Comparison of ENCODE assay signal across 26 mouse cellular contexts in the genomic region with DNA sequence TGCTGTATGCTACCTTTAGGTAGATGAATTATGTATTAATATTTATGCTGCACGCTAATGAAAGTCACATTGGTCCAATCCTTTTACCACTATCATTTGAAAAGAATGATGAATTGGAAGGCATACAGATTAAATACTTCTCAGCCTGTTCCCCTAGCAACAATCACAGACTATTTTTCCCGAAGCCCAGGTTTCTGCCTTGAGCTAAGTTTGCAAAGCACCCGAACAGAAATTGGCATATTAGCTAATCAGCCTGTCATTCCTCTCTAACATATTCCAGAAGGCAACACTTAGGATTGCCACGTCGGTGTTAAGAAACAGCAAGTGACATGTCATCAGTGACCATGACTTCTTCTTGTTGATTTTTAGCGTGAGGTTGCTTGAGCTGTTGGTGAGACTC.
DNase-seq lines count a peak whose midpoint lies in the region; ATAC-seq and TF ChIP-seq lines count a peak whose summit lies in the region.
"Had no signal": no experiment of that assay in that cellular context is flagged by ENCODE, and none has a peak within 500 bp of the region (broad histone marks: within the 10 kb centered on the region; RNA-seq: fewer than 3 reads in every experiment).

No protein-coding gene starts in this region.

- H3K4me1 ChIP-seq in CH12.LX (ENCODE audit: control insufficient read depth in 1 of 2, insufficient read depth in 2 of 2): peaks cover 6 to 15% of the 10 kb centered on the region in 2 experiments; a peak in 3 of 4 replicates
- peaks cover 28% of the 10 kb centered on the region for H3K4me1 ChIP-seq in midbrain, embryonic 13.5 days (replicated peaks)
- no peaks in the 10 kb centered on the region for H3K4me1 ChIP-seq in stomach, postnatal 0 days (replicated peaks; ENCODE audit: control insufficient read depth, insufficient read depth)
- H3K4me1 ChIP-seq: embryonic facial prominence, embryonic 12.5 days; intestine, embryonic 15.5 days; liver, embryonic 13.5 days had no signal

- intact Hi-C loops in heart, postnatal 25 days (cut with DNase I): no loop called here

- H3K4me3 ChIP-seq in CH12.LX (replicated peaks in 1 of 3; ENCODE audit: low read depth in 2 of 3, low read length in 2 of 3, poor library complexity in 1 of 3): no peak overlapping the region
- no peak overlapping the region for H3K4me3 ChIP-seq in midbrain, embryonic 13.5 days (replicated peaks)
- H3K4me3 ChIP-seq in stomach, postnatal 0 days (ENCODE audit: low read depth, low read length): no peak overlapping the region
- H3K4me3 ChIP-seq: embryonic facial prominence, embryonic 12.5 days; heart, embryonic 12.5 days; intestine, embryonic 15.5 days; liver, embryonic 13.5 days had no signal

- peak overlapping the region; percentile 38; the same call in 1 of the 2 replicates for H3K4me2 ChIP-seq in CH12.LX (ENCODE audit: insufficient read depth, low read depth, poor library complexity, severe bottlenecking)
- H3K4me2 ChIP-seq in midbrain, embryonic 13.5 days (replicated peaks): 0 out of 2 replicates have a peak overlapping the region, but pooled peaks have one; percentile 7
- no peak overlapping the region for H3K4me2 ChIP-seq in stomach, postnatal 0 days (replicated peaks; ENCODE audit: low read depth)
- H3K4me2 ChIP-seq: embryonic facial prominence, embryonic 12.5 days; heart, embryonic 12.5 days; hindbrain, embryonic 14.5 days; intestine, embryonic 15.5 days; liver, embryonic 13.5 days had no signal

- H3K36me3 ChIP-seq in CH12.LX (replicated peaks in 1 of 2; ENCODE audit: control insufficient read depth in 1 of 2, insufficient read depth in 1 of 2, low read length in 1 of 2): no peaks in the 10 kb centered on the region
- no peaks in the 10 kb centered on the region for H3K36me3 ChIP-seq in midbrain, embryonic 13.5 days
- H3K36me3 ChIP-seq in stomach, postnatal 0 days (ENCODE audit: control insufficient read depth, insufficient read depth, low read length): no peaks in the 10 kb centered on the region
- H3K36me3 ChIP-seq: embryonic facial prominence, embryonic 12.5 days; heart, embryonic 12.5 days; intestine, embryonic 15.5 days; liver, embryonic 13.5 days had no signal

- TF ChIP-seq EP300 in CH12.LX (IDR thresholded peaks at IDR 0.05; ENCODE audit: low read length): no peak
- no peak for TF ChIP-seq EP300 in stomach, postnatal 0 days (optimal IDR thresholded peaks at IDR 0.05)

- H3K9me3 ChIP-seq in CH12.LX (replicated peaks; ENCODE audit: low read length): no peaks in the 10 kb centered on the region
- no peaks in the 10 kb centered on the region for H3K9me3 ChIP-seq in midbrain, embryonic 13.5 days
- no peaks in the 10 kb centered on the region for H3K9me3 ChIP-seq in stomach, postnatal 0 days (ENCODE audit: control insufficient read depth, low read length)
- H3K9me3 ChIP-seq: embryonic facial prominence, embryonic 12.5 days; heart, embryonic 12.5 days; intestine, embryonic 15.5 days; liver, embryonic 13.5 days had no signal

- no peak for TF ChIP-seq RAD21 in CH12.LX (IDR thresholded peaks at IDR 0.05; ENCODE audit: low read depth, low read length)

- no peak for TF ChIP-seq CTCF in CH12.LX (conservative IDR thresholded peaks at IDR 0.05 in 1 of 2, IDR thresholded peaks at IDR 0.05 in 1 of 2; ENCODE audit: low read depth in 2 of 2, low read length in 2 of 2)
- no peak for TF ChIP-seq CTCF in stomach, postnatal 0 days (IDR thresholded peaks at IDR 0.05; ENCODE audit: low read depth)

- in situ Hi-C loops in CH12.LX (cut with MboI; ENCODE audit: low pct_ligation_motif_present, low pct_unique_long_range_greater_than_20kb, low sequenced_read_pairs): no loop called here

- ATAC-seq in midbrain, embryonic 13.5 days: peak; percentile 25
- ATAC-seq in stomach, postnatal 0 days (ENCODE audit: low FRiP score, low TSS enrichment): no peak
- no peak for ATAC-seq in erythroid progenitor cell, adult 5-6 weeks (replicated peaks; ENCODE audit: low FRiP score, poor library complexity, severe bottlenecking)
- ATAC-seq: activated CD4-positive, CD25-positive, alpha-beta regulatory T cell, adult 4 months; forebrain, embryonic 14.5 days; intestine, embryonic 15.5 days had no signal

- no peak for TF ChIP-seq POLR2A in CH12.LX (IDR thresholded peaks at IDR 0.05; ENCODE audit: low read depth, low read length)

- dilution Hi-C loops in CH12.LX (cut with MboI; ENCODE audit: extremely low pct_ligation_motif_present, extremely low pct_unique_long_range_greater_than_20kb, low sequenced_read_pairs): no loop called here

- H3K79me2 ChIP-seq in CH12.LX (replicated peaks; ENCODE audit: control insufficient read depth, extremely low read depth, insufficient read depth, poor library complexity, severe bottlenecking): no peaks in the 10 kb centered on the region

- peak; percentile 50 for DNase-seq in heart, adult 11 months
- no peak for DNase-seq in heart, postnatal 25 days (ENCODE audit: low spot score)
- no peak for DNase-seq in CH12.LX (ENCODE audit: extremely low read depth)
- DNase-seq in brain, adult 2 months (ENCODE audit: low read depth, low spot score): peak; percentile 44
- DNase-seq in cerebellum, postnatal 10 days: no peak
- DNase-seq in stomach, postnatal 0 days (ENCODE audit: low spot score): no peak
- DNase-seq: adrenal gland, adult 8-10 months; cerebellum, adult 9-10 months; gastrocnemius, postnatal 10 days; heart, postnatal 14 days; kidney, adult 8-10 months; kidney, postnatal 10 days; liver, embryonic 13.5 days; lung, adult 2 months; lung, postnatal 14 days; right cerebral cortex, postnatal 25 days; spleen, adult 18-20 months; thymus, postnatal 14 days had no signal

- 46% methylated on average over 6 of the region's 6 CpGs for WGBS in midbrain, embryonic 13.5 days
- 50% methylated on average over 6 of the region's 6 CpGs for WGBS in stomach, postnatal 0 days

- H3K27me3 ChIP-seq in CH12.LX (replicated peaks): no peaks in the 10 kb centered on the region
- H3K27me3 ChIP-seq in midbrain, embryonic 13.5 days: no peaks in the 10 kb centered on the region
- H3K27me3 ChIP-seq in stomach, postnatal 0 days (ENCODE audit: control insufficient read depth, insufficient read depth, low read length): no peaks in the 10 kb centered on the region
- H3K27me3 ChIP-seq: embryonic facial prominence, embryonic 12.5 days; heart, embryonic 12.5 days; intestine, embryonic 15.5 days; liver, embryonic 13.5 days had no signal

- H3K27ac ChIP-seq in CH12.LX (ENCODE audit: insufficient read depth, low read depth): no peak overlapping the region
- H3K27ac ChIP-seq in midbrain, embryonic 13.5 days: peak overlapping the region; percentile 47; the same call in 1 of the 2 replicates
- H3K27ac ChIP-seq in stomach, postnatal 0 days (replicated peaks): no peak overlapping the region
- H3K27ac ChIP-seq: embryonic facial prominence, embryonic 12.5 days; hindbrain, embryonic 14.5 days; intestine, embryonic 15.5 days; liver, embryonic 13.5 days had no signal

- no peak overlapping the region for H3K9ac ChIP-seq in CH12.LX (ENCODE audit: insufficient read depth, low read depth)
- no peak overlapping the region for H3K9ac ChIP-seq in midbrain, embryonic 13.5 days (replicated peaks)
- no peak overlapping the region for H3K9ac ChIP-seq in stomach, postnatal 0 days (ENCODE audit: low read length)
- H3K9ac ChIP-seq: embryonic facial prominence, embryonic 12.5 days; heart, embryonic 12.5 days; hindbrain, embryonic 14.5 days; intestine, embryonic 15.5 days; liver, embryonic 13.5 days had no signal

TF ChIP-seq in CH12.LX, 34 proteins besides CTCF, POLR2A, EP300 and RAD21:
- TF ChIP-seq USF2 (conservative IDR thresholded peaks at IDR 0.05; ENCODE audit: low read depth, low read length) (no peak), CHD2 (IDR thresholded peaks at IDR 0.05; ENCODE audit: low read length) (no peak), MAZ (IDR thresholded peaks at IDR 0.05; ENCODE audit: low read depth, low read length) (no peak), SMC3 (IDR thresholded peaks at IDR 0.05; ENCODE audit: low read depth, low read length) (no peak), HCFC1 (IDR thresholded peaks at IDR 0.05; ENCODE audit: low read depth, low read length) (no peak), MYC (IDR thresholded peaks at IDR 0.05; ENCODE audit: low read depth, low read length) (no peak), CHD1 (IDR thresholded peaks at IDR 0.05; ENCODE audit: low read depth, low read length) (no peak), MAX (IDR thresholded peaks at IDR 0.05; ENCODE audit: low read length) (no peak), BHLHE40 (IDR thresholded peaks at IDR 0.05; ENCODE audit: low read depth, low read length) (no peak), MXI1 (IDR thresholded peaks at IDR 0.05; ENCODE audit: low read depth, low read length) (no peak), MEF2A (IDR thresholded peaks at IDR 0.05; ENCODE audit: borderline replicate concordance, low read depth, low read length) (no peak), MAFK (IDR thresholded peaks at IDR 0.05; ENCODE audit: insufficient replicate concordance, low read length) (no peak), KAT2A (IDR thresholded peaks at IDR 0.05; ENCODE audit: insufficient replicate concordance, low read length) (no peak), ETS1 (conservative IDR thresholded peaks at IDR 0.05; ENCODE audit: low read depth, low read length) (no peak), UBTF (IDR thresholded peaks at IDR 0.05; ENCODE audit: low read depth, low read length) (no peak), TBP (conservative IDR thresholded peaks at IDR 0.05; ENCODE audit: low read depth, low read length) (no peak)
TF ChIP-seq in CH12.LX: peak in this region for 0.

Comparison
In these comparisons a context has a peak if more than half of its experiments do, and no peak if none do; other contexts are left out.
1. DNase-seq: peak in heart, adult 11 months (single experiment) and brain, adult 2 months (single experiment); none in heart, postnatal 25 days (single experiment), CH12.LX (single experiment), cerebellum, postnatal 10 days (0 of 2) and stomach, postnatal 0 days (single experiment).